Mouse (Mus musculus) kidney, adult 10 weeks (tissue): Measurements from ENCODE around the gene Slc25a19. TPM values are rescaled to one million over a fixed set of nuclear protein-coding genes. Genes with fewer than 3 reads are reported as not detected.

Experiments
- polyA plus RNA-seq: library from polyadenylated mRNA; stranded (reverse); fragments of 350-450 nt; fragmentation: Illumina TruSeq; extraction: RNeasy Lipid Tissue Mini Kit (QIAGEN cat#74804); gene quantifications from one replicate; pipeline ENCODE4 v1.2.3, GENCODE M21; 2014; ENCODE audit warnings: low read depth, low replicate concordance

Gene Slc25a19
- polyA plus RNA-seq, result 5.7 TPM

GRCm38 (mm10) chr11:115627705-115628464, at the start of gene Slc25a19:
TSS of gene Slc25a19 (minus strand) at chr11:115628295.

GRCm38 (mm10) chr11:115612410-115613137, 15.5 kb downstream of the Slc25a19 start, which contains the start of gene Mif4gd:
TSS of gene Mif4gd (minus strand) at chr11:115612969.

GRCm38 (mm10) chr11:115603476-115604303, 24.4 kb downstream of the Slc25a19 start, which contains the start of the genes Mrps7 and Gga3:
TSS of gene Mrps7 (plus strand) at chr11:115603925.
TSS of gene Gga3 (minus strand) at chr11:115604051.

Other genes with a start within 250 kb of the Slc25a19 start
- 0.12 TPM for gene Cdr2l, start 246.4 kb downstream of the Slc25a19 start, polyA plus RNA-seq
- 21.0 TPM for gene Mrpl58, start 224.5 kb downstream of the Slc25a19 start, polyA plus RNA-seq
- 905 TPM for gene Atp5h, start 208.3 kb downstream of the Slc25a19 start, polyA plus RNA-seq
- 19.2 TPM for gene Kctd2, start 208.2 kb downstream of the Slc25a19 start, polyA plus RNA-seq
- gene Trim80, start 187.8 kb downstream of the Slc25a19 start, polyA plus RNA-seq, result not detected
- gene Slc16a5, start 165.8 kb downstream of the Slc25a19 start, polyA plus RNA-seq, result 15.7 TPM
- 0.40 TPM for gene Armc7, start 152.6 kb downstream of the Slc25a19 start, polyA plus RNA-seq
- gene Nt5c, start 136.4 kb downstream of the Slc25a19 start, polyA plus RNA-seq, result 1.6 TPM
- gene Jpt1, start 113.9 kb downstream of the Slc25a19 start, polyA plus RNA-seq, result 5.1 TPM
- gene Sumo2, start 92.0 kb downstream of the Slc25a19 start, polyA plus RNA-seq, result 1,030 TPM
- gene Nup85, start 63.9 kb downstream of the Slc25a19 start, polyA plus RNA-seq, result 17.7 TPM
- 9.5 TPM for gene Mrps7, start 24.4 kb downstream of the Slc25a19 start, polyA plus RNA-seq
- gene Gga3, start 24.2 kb downstream of the Slc25a19 start, polyA plus RNA-seq, result 2.0 TPM
- gene Mif4gd, start 15.3 kb downstream of the Slc25a19 start, polyA plus RNA-seq, result 23.9 TPM
- 57.4 TPM for gene Grb2, start 80.3 kb upstream of the Slc25a19 start, polyA plus RNA-seq
- 0.97 TPM for gene Tmem94, start 137.1 kb upstream of the Slc25a19 start, polyA plus RNA-seq
- gene Caskin2, start 185.3 kb upstream of the Slc25a19 start, polyA plus RNA-seq, result 0.53 TPM
- not detected for gene Tsen54, start 186.4 kb upstream of the Slc25a19 start, polyA plus RNA-seq
- gene Llgl2, start 195.8 kb upstream of the Slc25a19 start, polyA plus RNA-seq, result 7.2 TPM
- gene Myo15b, start 230.1 kb upstream of the Slc25a19 start, polyA plus RNA-seq, result 3.7 TPM